Mouse (Mus musculus) ES-Bruce4 (cell line): ENCODE data around the gene Zfp568. TPM values are rescaled to one million over a fixed set of nuclear protein-coding genes. Genes with fewer than 3 reads are reported as not detected.

Experiments used
- H3K27ac ChIP-seq: 2 replicates; pipeline ENCODE4 v1.5.1; 2012; ENCODE audit warnings: low read length, inconsistent platforms; ENCODE audit not compliant: insufficient read depth
- H3K27me3 ChIP-seq: 2 replicates; pipeline ENCODE4 v1.6.1; 2012; ENCODE audit warnings: mild to moderate bottlenecking, low read length, inconsistent platforms; ENCODE audit not compliant: control insufficient read depth, poor library complexity, insufficient read depth, severe bottlenecking
- H3K36me3 ChIP-seq: 2 replicates; pipeline ENCODE4 v1.6.1; 2012; ENCODE audit warnings: inconsistent platforms, mild to moderate bottlenecking, low read length, moderate library complexity; ENCODE audit not compliant: control insufficient read depth, poor library complexity, insufficient read depth, severe bottlenecking
- H3K4me1 ChIP-seq: one replicate; pipeline ENCODE4 v1.8.1; 2011; ENCODE audit warnings: low read length; ENCODE audit not compliant: control insufficient read depth, insufficient read depth
- H3K4me3 ChIP-seq: 2 replicates; pipeline ENCODE4 v1.5.1; 2011; ENCODE audit warnings: low read depth, mild to moderate bottlenecking, low read length
- H3K9ac ChIP-seq: 2 replicates; pipeline ENCODE4 v1.6.1; 2012; ENCODE audit warnings: low read depth, mild to moderate bottlenecking, inconsistent platforms; ENCODE audit not compliant: poor library complexity, severe bottlenecking
- H3K9me3 ChIP-seq: replicated peaks from 2 replicates; pipeline ENCODE4 v1.6.1; 2012; ENCODE audit warnings: mild to moderate bottlenecking, low read length, inconsistent platforms; ENCODE audit not compliant: control insufficient read depth, poor library complexity, insufficient read depth, severe bottlenecking
- CTCF ChIP-seq: IDR thresholded peaks from one replicate; pipeline ENCODE4 v1.8.1; 2011; ENCODE audit warnings: low read depth, low read length
- EP300 ChIP-seq: IDR thresholded peaks from 2 replicates; pipeline ENCODE4 v1.6.1; 2011; ENCODE audit warnings: low read depth, low read length; ENCODE audit not compliant: insufficient read depth
- POLR2A ChIP-seq: IDR thresholded peaks from one replicate; pipeline ENCODE4 v1.8.1; 2011; ENCODE audit warnings: low read length; ENCODE audit not compliant: insufficient read depth
- polyA plus RNA-seq: library from polyadenylated mRNA; stranded (reverse); fragments of >200 nt; gene quantifications from 2 replicates; pipeline ENCODE4 v1.2.4, GENCODE M21; 2011; ENCODE audit warnings: low read depth; ENCODE audit not compliant: missing spikeins, insufficient read depth, insufficient read length

Zfp568 gene
- polyA plus RNA-seq, 1 experiment: 103 TPM

GRCm38 (mm10) chr7:30010551-30011195 lies 26.9 kb downstream of the Zfp568 start:
- no peak for TF ChIP-seq CTCF
- TF ChIP-seq EP300: no peak
- TF ChIP-seq POLR2A: no peak
- Histone ChIP-seq H3K4me3 (no peak overlapping the region), H3K36me3 (peaks cover 60% of the 10 kb centered on the region), H3K27me3 (no peaks in the 10 kb centered on the region), H3K27ac (no peak overlapping the region), H3K9me3 (no peaks in the 10 kb centered on the region), H3K4me1 (no peaks in the 10 kb centered on the region), H3K9ac (no peak overlapping the region)

DNA sequence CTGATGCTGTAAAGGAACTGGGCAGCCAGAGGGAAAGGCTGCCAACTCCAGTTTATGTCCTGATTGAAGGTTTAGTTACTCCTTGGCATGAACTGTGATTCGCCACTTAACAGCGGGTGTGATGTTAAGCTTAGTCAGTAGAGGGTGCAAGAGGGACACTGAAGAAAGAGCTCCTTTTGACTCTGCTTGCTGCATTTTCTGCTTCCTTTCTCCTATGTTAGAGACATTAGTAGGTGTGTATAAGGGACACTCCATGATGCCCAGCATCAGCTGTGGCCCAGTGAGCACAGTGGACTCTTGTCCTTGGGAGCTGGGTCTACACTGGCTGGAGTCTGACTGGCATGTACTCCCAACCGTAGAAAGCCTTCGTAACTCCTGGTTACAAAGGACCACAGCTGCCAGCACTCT lies 29.2 kb downstream of the Zfp568 start:
- H3K36me3 ChIP-seq: peaks cover 60% of the 10 kb centered on the region
- no peaks in the 10 kb centered on the region for H3K27me3 ChIP-seq
- no peak overlapping the region for H3K4me3 ChIP-seq
- no peak for TF ChIP-seq POLR2A
- no peak for TF ChIP-seq CTCF
- TF ChIP-seq EP300: no peak
- H3K4me1 ChIP-seq: no peaks in the 10 kb centered on the region
- H3K9me3 ChIP-seq: no peaks in the 10 kb centered on the region
- H3K27ac ChIP-seq: no peak overlapping the region
- no peak overlapping the region for H3K9ac ChIP-seq

DNA sequence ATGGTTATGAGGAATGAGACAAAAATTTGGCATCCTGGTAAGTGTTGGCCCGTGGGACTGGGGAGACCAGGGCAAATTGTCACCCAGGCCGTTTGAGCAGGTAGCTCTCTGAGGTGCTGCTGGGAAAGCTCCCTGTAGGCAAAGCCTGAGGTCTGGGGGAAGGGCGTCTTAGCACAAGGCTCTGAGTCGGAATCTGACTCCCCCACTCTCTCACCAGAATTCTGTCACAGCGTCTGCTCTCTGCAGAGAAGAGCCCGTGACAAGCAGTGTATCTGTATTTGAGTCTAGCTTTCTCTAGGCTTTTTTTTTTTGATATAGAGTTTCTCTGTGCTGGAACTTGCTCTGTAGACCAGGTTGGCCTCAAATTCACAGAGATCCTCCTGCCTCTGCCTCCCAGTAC lies 33.5 kb downstream of the Zfp568 start:
- Histone ChIP-seq H3K9ac (no peak overlapping the region), H3K9me3 (no peaks in the 10 kb centered on the region), H3K4me1 (no peaks in the 10 kb centered on the region), H3K4me3 (no peak overlapping the region), H3K36me3 (peaks cover 73% of the 10 kb centered on the region), H3K27me3 (no peaks in the 10 kb centered on the region), H3K27ac (no peak overlapping the region)
- TF ChIP-seq POLR2A: no peak
- TF ChIP-seq EP300: no peak
- no peak for TF ChIP-seq CTCF

DNA sequence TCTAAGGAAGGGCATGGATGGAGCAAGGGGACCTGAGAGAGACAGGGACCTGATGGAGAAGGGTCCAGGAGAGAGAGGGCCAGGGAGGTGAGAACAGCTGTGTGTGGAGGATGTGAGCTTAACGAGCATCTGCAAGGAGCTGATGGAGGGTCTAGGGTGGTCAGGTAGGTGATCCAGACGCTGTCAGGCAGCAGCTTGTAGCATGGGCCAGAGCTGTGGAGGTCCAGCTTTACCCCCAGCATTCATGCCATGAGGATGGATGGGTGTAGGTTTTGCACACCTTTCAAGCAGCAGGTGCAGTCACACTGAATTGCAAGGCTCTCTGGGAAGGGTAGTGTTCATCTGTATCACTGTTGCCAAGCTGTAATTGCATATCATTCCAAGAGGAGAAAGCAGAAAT lies 35.8 kb downstream of the Zfp568 start:
- TF ChIP-seq POLR2A (no peak), CTCF (no peak), EP300 (no peak)
- Histone ChIP-seq H3K9ac (no peak overlapping the region), H3K4me1 (no peaks in the 10 kb centered on the region), H3K27me3 (no peaks in the 10 kb centered on the region), H3K4me3 (no peak overlapping the region), H3K9me3 (no peaks in the 10 kb centered on the region), H3K36me3 (peaks cover 80% of the 10 kb centered on the region), H3K27ac (no peak overlapping the region)

DNA sequence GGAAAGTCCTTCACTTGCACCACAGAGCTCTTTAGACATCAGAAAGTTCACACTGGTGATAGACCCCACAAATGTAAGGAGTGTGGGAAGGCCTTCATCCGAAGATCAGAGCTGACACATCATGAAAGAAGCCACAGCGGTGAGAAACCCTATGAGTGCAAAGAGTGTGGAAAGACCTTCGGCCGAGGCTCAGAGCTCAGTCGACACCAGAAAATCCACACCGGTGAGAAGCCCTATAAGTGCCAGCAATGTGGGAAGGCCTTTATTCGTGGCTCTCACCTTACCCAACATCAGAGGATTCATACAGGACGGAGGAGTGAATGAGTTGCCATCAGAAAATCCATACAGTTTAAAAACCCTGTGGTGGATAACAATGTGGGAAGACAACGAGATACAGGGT lies 39.6 kb downstream of the Zfp568 start:
- no peaks in the 10 kb centered on the region for H3K9me3 ChIP-seq
- TF ChIP-seq EP300 (no peak), CTCF (no peak), POLR2A (no peak)

GRCm38 (mm10) chr7:30023800-30024199 lies 40.0 kb downstream of the Zfp568 start:
- Histone ChIP-seq H3K4me1 (peaks cover 2% of the 10 kb centered on the region), H3K36me3 (peaks cover 43% of the 10 kb centered on the region), H3K9me3 (no peaks in the 10 kb centered on the region), H3K4me3 (no peak overlapping the region), H3K27me3 (no peaks in the 10 kb centered on the region), H3K9ac (no peak overlapping the region), H3K27ac (no peak overlapping the region)
- TF ChIP-seq CTCF (no peak), POLR2A (no peak), EP300 (no peak)

More for the DNA sequence above, 39.6 kb downstream of the Zfp568 start:
- no peak overlapping the region for H3K27ac ChIP-seq
- H3K36me3 ChIP-seq: peaks cover 48% of the 10 kb centered on the region
- H3K9ac ChIP-seq: no peak overlapping the region
- H3K4me1 ChIP-seq: peaks cover 2% of the 10 kb centered on the region
- H3K27me3 ChIP-seq: no peaks in the 10 kb centered on the region
- H3K4me3 ChIP-seq: no peak overlapping the region
